Mouse (Mus musculus) heart, embryonic 16.5 days (tissue): ENCODE results near the gene Smdt1. TPM values are rescaled to one million over a fixed set of nuclear protein-coding genes. Genes with fewer than 3 reads are reported as not detected.

Source experiments
- ATAC-seq: fragments of 200-750 bp; cut with Nextera tagmentation; replicated peaks from 2 replicates; pipeline ENCODE4 v1.8.0; 2017; ENCODE audit warnings: moderate number of reproducible peaks; ENCODE audit not compliant: insufficient read depth, low FRiP score; ENCODE audit errors: extremely low read depth
- H3K27ac ChIP-seq: fragments of 300-500 bp; sonication (generic); 2 replicates; pipeline ENCODE4 v1.5.1; 2014; ENCODE audit warnings: mild to moderate bottlenecking, low read length, control low read depth, moderate library complexity
- H3K27me3 ChIP-seq: fragments of 300-500 bp; sonication (generic); 2 replicates; pipeline ENCODE4 v1.6.1; 2014; ENCODE audit warnings: low read length, mixed read lengths; ENCODE audit not compliant: control insufficient read depth, insufficient read depth
- H3K36me3 ChIP-seq: fragments of 300-500 bp; sonication (generic); 2 replicates; pipeline ENCODE4 v1.6.1; 2014; ENCODE audit not compliant: control insufficient read depth, insufficient read depth
- H3K4me1 ChIP-seq: fragments of 300-500 bp; sonication (generic); 2 replicates; pipeline ENCODE4 v1.6.1; 2014; ENCODE audit warnings: low read length, mixed read lengths; ENCODE audit not compliant: control insufficient read depth, insufficient read depth
- H3K4me2 ChIP-seq: fragments of 300-500 bp; sonication (generic); 2 replicates; pipeline ENCODE4 v1.6.1; 2014; ENCODE audit warnings: low read depth, mild to moderate bottlenecking, control low read depth, low read length
- H3K4me3 ChIP-seq: fragments of 300-500 bp; sonication (generic); 2 replicates; pipeline ENCODE4 v1.5.1; 2014; ENCODE audit warnings: mild to moderate bottlenecking, control low read depth, low read length
- H3K9ac ChIP-seq: fragments of 300-500 bp; sonication (generic); 2 replicates; pipeline ENCODE4 v1.6.1; 2014; ENCODE audit warnings: low read length, control low read depth
- H3K9me3 ChIP-seq: fragments of 300-500 bp; sonication (generic); replicated peaks from 2 replicates; pipeline ENCODE4 v1.6.1; 2016; ENCODE audit warnings: low read length; ENCODE audit not compliant: control insufficient read depth
- WGBS: fragments of 180-500 bp; shearing (Covaris S2); extraction: QIAGEN DNeasy Blood & Tissue Kit; methylation state at CpG from one replicate; pipeline ENCODE4 v1.1.7; 2014; 5-methylcytosine and 5-hydroxymethylcytosine counted together
- polyA plus RNA-seq: library from polyadenylated mRNA; unstranded; fragments of >200 nt; fragmentation: Nextera tagmentation; extraction: Ambion mirVana; gene quantifications from 2 replicates; pipeline ENCODE4 v1.2.1, GENCODE M21; 2015

Gene Smdt1
- polyA plus RNA-seq, 1 experiment from 2014 or later: 340 TPM

GRCm38 (mm10) chr15:82374437-82374836 lies 35.7 kb downstream of the Smdt1 start:
- ATAC-seq: no peak
- Histone ChIP-seq H3K36me3 (0 out of 2 replicates have a peak, but pooled peaks cover 3% of the 10 kb centered on the region), H3K4me2 (no peak overlapping the region), H3K9ac (no peak overlapping the region), H3K27me3 (no peaks in the 10 kb centered on the region), H3K27ac (no peak overlapping the region), H3K9me3 (no peaks in the 10 kb centered on the region), H3K4me3 (no peak overlapping the region), H3K4me1 (peaks cover 19% of the 10 kb centered on the region)
- 85% methylated on average over 5 of the region's 5 CpGs for WGBS

- WGBS: 85% methylated on average over 9 of the region's 9 CpGs
- H3K27ac ChIP-seq: peak overlapping the region; percentile 66
Observed at GRCm38 (mm10) chr15:82375855-82376254, 37.1 kb downstream of the Smdt1 start.

GRCm38 (mm10) chr15:82376393-82377138 lies 37.8 kb downstream of the Smdt1 start:
- H3K9ac ChIP-seq: no peak overlapping the region

More at GRCm38 (mm10) chr15:82375855-82376254, 37.1 kb downstream of the Smdt1 start:
- Histone ChIP-seq H3K9ac (no peak overlapping the region), H3K9me3 (no peaks in the 10 kb centered on the region), H3K27me3 (no peaks in the 10 kb centered on the region), H3K4me2 (no peak overlapping the region), H3K4me1 (peaks cover 23% of the 10 kb centered on the region), H3K4me3 (no peak overlapping the region), H3K36me3 (0 out of 2 replicates have a peak, but pooled peaks cover 3% of the 10 kb centered on the region)
- ATAC-seq: no peak

GRCm38 (mm10) chr15:82377701-82378100 lies 38.9 kb downstream of the Smdt1 start:
- H3K4me2 ChIP-seq: peak overlapping the region; percentile 84
- 0 out of 2 replicates have a peak, but pooled peaks cover 3% of the 10 kb centered on the region for H3K36me3 ChIP-seq
- no peak overlapping the region for H3K9ac ChIP-seq
- no peaks in the 10 kb centered on the region for H3K9me3 ChIP-seq
- peaks cover 27% of the 10 kb centered on the region for H3K4me1 ChIP-seq
- H3K4me3 ChIP-seq: no peak overlapping the region
- no peak for ATAC-seq
- 74% methylated on average over 5 of the region's 5 CpGs for WGBS
- H3K27ac ChIP-seq: peak overlapping the region; percentile 39
- H3K27me3 ChIP-seq: no peaks in the 10 kb centered on the region

More at GRCm38 (mm10) chr15:82376393-82377138, 37.8 kb downstream of the Smdt1 start:
- peak; percentile 16; the same call in 1 of the 2 replicates for ATAC-seq
- no peak overlapping the region for H3K4me2 ChIP-seq
- H3K4me3 ChIP-seq: no peak overlapping the region
- H3K9me3 ChIP-seq: no peaks in the 10 kb centered on the region
- peaks cover 27% of the 10 kb centered on the region for H3K4me1 ChIP-seq
- H3K27ac ChIP-seq: peak overlapping the region; percentile 66
- 0 out of 2 replicates have a peak, but pooled peaks cover 3% of the 10 kb centered on the region for H3K36me3 ChIP-seq
- 60% methylated on average over 17 of the region's 17 CpGs for WGBS
- no peaks in the 10 kb centered on the region for H3K27me3 ChIP-seq

DNA sequence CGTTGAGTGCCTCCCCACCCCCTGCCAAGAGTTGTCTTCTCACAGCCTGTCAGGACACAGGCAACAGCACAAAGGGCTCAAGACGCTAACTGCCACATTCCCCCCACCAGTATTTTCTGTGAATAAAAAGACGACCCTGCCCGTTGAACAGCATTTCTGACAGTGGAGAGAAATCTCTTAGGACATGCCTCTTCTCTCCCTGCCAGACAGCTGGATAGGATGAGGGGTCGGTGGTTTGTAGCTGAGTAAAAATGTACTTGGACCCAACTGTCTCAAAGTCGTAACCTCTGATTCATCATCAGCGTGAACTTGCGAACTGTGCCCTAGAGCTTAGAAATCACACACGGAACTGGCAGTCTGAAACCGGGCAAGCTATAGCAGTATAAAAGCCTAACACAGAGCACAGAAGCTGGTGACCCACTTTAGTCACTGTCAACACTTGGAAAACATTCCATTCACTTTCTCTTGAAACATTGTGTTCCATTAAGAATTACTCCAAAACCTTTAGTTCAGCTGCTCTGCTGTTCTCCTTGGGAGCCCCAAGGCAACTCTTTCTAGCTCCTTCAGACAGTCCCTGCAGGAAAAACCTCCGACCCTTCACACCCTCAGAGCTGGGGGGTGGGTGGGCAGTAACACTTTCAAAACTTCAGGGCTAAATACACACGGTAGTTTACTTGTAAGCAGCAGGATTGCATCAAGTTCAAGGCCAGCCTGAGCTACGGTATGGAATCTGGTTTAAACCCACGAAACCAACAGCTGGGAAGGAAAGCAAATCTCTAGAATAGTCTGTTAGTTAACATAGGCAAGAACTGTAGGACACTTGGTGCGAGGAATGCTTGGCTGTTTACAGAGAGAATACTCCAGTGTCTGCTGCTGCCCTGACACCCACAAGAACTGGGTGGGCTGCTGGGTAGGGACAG lies 39.8 kb downstream of the Smdt1 start:
- Histone ChIP-seq H3K4me3 (peak overlapping the region; percentile 17; the same call in 1 of the 2 replicates), H3K36me3 (0 out of 2 replicates have a peak, but pooled peaks cover 3% of the 10 kb centered on the region), H3K4me2 (peak overlapping the region; percentile 84), H3K9me3 (no peaks in the 10 kb centered on the region), H3K4me1 (peaks cover 27% of the 10 kb centered on the region), H3K9ac (peak overlapping the region; percentile 40; the same call in 1 of the 2 replicates), H3K27ac (peak overlapping the region; percentile 88), H3K27me3 (no peaks in the 10 kb centered on the region)
- ATAC-seq: no peak
- 45% methylated on average over 15 of the region's 15 CpGs for WGBS

DNA sequence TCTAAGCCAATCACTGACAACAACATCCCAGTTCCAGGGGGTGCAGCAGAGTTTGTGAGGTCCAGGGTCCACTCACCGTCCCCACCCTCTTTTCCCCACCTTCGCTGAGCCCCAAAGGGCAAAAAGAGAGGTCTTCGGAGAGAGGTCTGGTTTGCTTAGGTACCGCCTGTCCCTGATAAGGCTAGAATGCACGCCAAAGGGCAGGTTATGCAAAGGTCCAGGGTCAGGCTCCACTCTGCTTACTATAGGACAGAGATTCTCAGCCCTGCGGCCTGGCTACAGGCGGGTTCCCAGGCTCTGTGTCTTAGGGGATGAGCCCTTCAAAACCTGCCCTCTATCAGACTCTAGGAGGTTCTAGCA lies 40.7 kb downstream of the Smdt1 start:
- peaks cover 27% of the 10 kb centered on the region for H3K4me1 ChIP-seq
- H3K4me3 ChIP-seq: peak overlapping the region; percentile 67
- 30% methylated on average over 7 of the region's 7 CpGs for WGBS
- H3K36me3 ChIP-seq: no peaks in the 10 kb centered on the region
- H3K27me3 ChIP-seq: no peaks in the 10 kb centered on the region
- ATAC-seq: 0 out of 2 replicates have a peak, but pooled peaks have one; percentile 12
- H3K9me3 ChIP-seq: no peaks in the 10 kb centered on the region
- peak overlapping the region; percentile 79 for H3K9ac ChIP-seq
- H3K4me2 ChIP-seq: peak overlapping the region; percentile 84
- peak overlapping the region; percentile 88 for H3K27ac ChIP-seq

- H3K9ac ChIP-seq: peak within 1 kb of the TSS; percentile 79
- H3K9me3 ChIP-seq: 0 out of 2 replicates have a peak, but pooled peaks cover 1% of the 10 kb centered on the region
- H3K4me3 ChIP-seq: peak within 1 kb of the TSS; percentile 67
- H3K27ac ChIP-seq: peak within 1 kb of the TSS; percentile 88
- H3K4me1 ChIP-seq: peaks cover 27% of the 10 kb centered on the region
- H3K27me3 ChIP-seq: no peaks in the 10 kb centered on the region
- peak within 1 kb of the TSS; percentile 84 for H3K4me2 ChIP-seq
- ATAC-seq: peak; percentile 67
- H3K36me3 ChIP-seq: no peaks in the 10 kb centered on the region
- WGBS: 4% methylated on average over 17 of the region's 24 CpGs
Observed at GRCm38 (mm10) chr15:82379871-82380713, 41.3 kb downstream of the Smdt1 start, which contains the start of gene Cyp2d22. Gene Cyp2d22, minus strand, starts transcription at chr15:82380260.

- H3K9ac ChIP-seq: peak overlapping the region; percentile 54
- 28% methylated on average over 7 of the region's 7 CpGs for WGBS
Observed at GRCm38 (mm10) chr15:82380714-82381062, 41.9 kb downstream of the Smdt1 start.

More at GRCm38 (mm10) chr15:82380714-82381062, 41.9 kb downstream of the Smdt1 start:
- Histone ChIP-seq H3K36me3 (no peaks in the 10 kb centered on the region), H3K27ac (peak overlapping the region; percentile 82), H3K4me2 (peak overlapping the region; percentile 84), H3K4me3 (peak overlapping the region; percentile 67), H3K27me3 (no peaks in the 10 kb centered on the region), H3K9me3 (0 out of 2 replicates have a peak, but pooled peaks cover 3% of the 10 kb centered on the region), H3K4me1 (peaks cover 27% of the 10 kb centered on the region)
- peak; percentile 10; the same call in 1 of the 2 replicates for ATAC-seq
